Mouse (Mus musculus): Measurements from ENCODE around the gene Elmod3.
"Not testable (repeated sequence)": the region's sequence is repeated elsewhere in the genome, so short reads cannot be mapped to it uniquely, and the experiment has no call there.

Elmod3 gene

GRCm38 (mm10) chr6:72568736-72569135, 29.5 kb downstream of the Elmod3 start:
- no peak for DNase-seq

GRCm38 (mm10) chr6:72567508-72567907, 30.7 kb downstream of the Elmod3 start:
- no peak for DNase-seq

GRCm38 (mm10) chr6:72566044-72566443, 32.2 kb downstream of the Elmod3 start:
- peak; percentile 58 to 73 for DNase-seq

GRCm38 (mm10) chr6:72565506-72565905, 32.7 kb downstream of the Elmod3 start:
- DNase-seq: no peak

GRCm38 (mm10) chr6:72562894-72563293, 35.3 kb downstream of the Elmod3 start:
- no peak for DNase-seq

- DNase-seq: no peak
Measured at GRCm38 (mm10) chr6:72562486-72562885, 35.7 kb downstream of the Elmod3 start.

GRCm38 (mm10) chr6:72560801-72561200, 37.4 kb downstream of the Elmod3 start:
- DNase-seq: no peak

GRCm38 (mm10) chr6:72553079-72553412, 45.2 kb downstream of the Elmod3 start:
- no peak for DNase-seq

- DNase-seq: peak; percentile 35 to 51
Measured at GRCm38 (mm10) chr6:72552171-72553078, 45.8 kb downstream of the Elmod3 start.

GRCm38 (mm10) chr6:72550503-72551100, 47.6 kb downstream of the Elmod3 start:
- no peak for DNase-seq

- DNase-seq: no peak
Measured at GRCm38 (mm10) chr6:72550025-72550424, 48.2 kb downstream of the Elmod3 start.

GRCm38 (mm10) chr6:72549041-72549580, 49.1 kb downstream of the Elmod3 start:
- no peak for DNase-seq

GRCm38 (mm10) chr6:72547862-72548261, 50.4 kb downstream of the Elmod3 start:
- no peak for DNase-seq

- no peak for DNase-seq
Measured at GRCm38 (mm10) chr6:72547121-72547520, 51.1 kb downstream of the Elmod3 start.

- DNase-seq: no peak
Measured at GRCm38 (mm10) chr6:72545377-72545776, 52.8 kb downstream of the Elmod3 start.

GRCm38 (mm10) chr6:72544283-72544987, 53.8 kb downstream of the Elmod3 start, which contains the start of gene Capg:
TSS of gene Capg (plus strand) at chr6:72544391.
- peak; percentile 32 to 51 for DNase-seq

- DNase-seq: no peak
Measured at GRCm38 (mm10) chr6:72543265-72543850, 54.9 kb downstream of the Elmod3 start.

GRCm38 (mm10) chr6:72538562-72539031, 59.6 kb downstream of the Elmod3 start:
- peak; percentile 78 to 89 for DNase-seq

- no peak for DNase-seq
Measured at GRCm38 (mm10) chr6:72537998-72538500, 60.2 kb downstream of the Elmod3 start.

GRCm38 (mm10) chr6:72535165-72535564, 63.0 kb downstream of the Elmod3 start:
- peak; percentile 68 to 74 for DNase-seq

- peak in 1 of 2 experiments; percentile 37 for DNase-seq
Measured at GRCm38 (mm10) chr6:72534035-72534809, 64.0 kb downstream of the Elmod3 start.

- DNase-seq: not testable (repeated sequence)
Measured at GRCm38 (mm10) chr6:72533555-72533954, 64.7 kb downstream of the Elmod3 start.

All from thymus, adult 18-20 months (tissue).